Mouse (Mus musculus) intestine, embryonic 15.5 days (tissue): ENCODE data around the gene Sfxn4. TPM values are rescaled to one million over a fixed set of nuclear protein-coding genes. Genes with fewer than 3 reads are reported as not detected.
A peak's percentile ranks its signal among the peaks of the same experiment; 100 is the strongest.
"Not testable (repeated sequence)": the region's sequence is repeated elsewhere in the genome, so short reads cannot be mapped to it uniquely, and the experiment has no call there.

Experiments used
- ATAC-seq: fragments of 200-750 bp; cut with Nextera tagmentation; 2 replicates; pipeline ENCODE4 v1.8.0; 2017; ENCODE audit warnings: moderate TSS enrichment, moderate library complexity
- H3K27ac ChIP-seq: fragments of 300-500 bp; sonication (generic); 2 replicates; pipeline ENCODE4 v1.5.1; 2015; ENCODE audit warnings: mild to moderate bottlenecking, inconsistent platforms
- H3K27me3 ChIP-seq: fragments of 300-500 bp; sonication (generic); replicated peaks from 2 replicates; pipeline ENCODE4 v1.6.1; 2015; ENCODE audit warnings: inconsistent platforms
- H3K36me3 ChIP-seq: fragments of 300-500 bp; sonication (generic); 2 replicates; pipeline ENCODE4 v1.6.1; 2015; ENCODE audit warnings: inconsistent platforms
- H3K4me1 ChIP-seq: fragments of 300-500 bp; sonication (generic); replicated peaks from 2 replicates; pipeline ENCODE4 v1.6.1; 2015; ENCODE audit warnings: inconsistent platforms
- H3K4me2 ChIP-seq: fragments of 300-500 bp; sonication (generic); replicated peaks from 2 replicates; pipeline ENCODE4 v1.6.1; 2015; ENCODE audit warnings: mild to moderate bottlenecking, inconsistent platforms
- H3K4me3 ChIP-seq: fragments of 300-500 bp; sonication (generic); replicated peaks from 2 replicates; pipeline ENCODE4 v1.5.1; 2015; ENCODE audit warnings: inconsistent platforms
- H3K9ac ChIP-seq: fragments of 300-500 bp; sonication (generic); 2 replicates; pipeline ENCODE4 v1.6.1; 2015; ENCODE audit warnings: inconsistent platforms
- H3K9me3 ChIP-seq: fragments of 300-500 bp; sonication (generic); 2 replicates; pipeline ENCODE4 v1.6.1; 2016; ENCODE audit warnings: inconsistent platforms
- WGBS: fragments of 180-500 bp; shearing (Covaris S2); methylation state at CpG from one replicate; pipeline ENCODE4 v1.1.7; 2015; 5-methylcytosine and 5-hydroxymethylcytosine counted together
- polyA plus RNA-seq: library from polyadenylated mRNA; unstranded; fragments of >200 nt; fragmentation: Nextera tagmentation; extraction: Ambion mirVana; gene quantifications from 2 replicates; pipeline ENCODE4 v1.2.1, GENCODE M21; 2015

Gene Sfxn4
- polyA plus RNA-seq, 1 experiment from 2014 or later: 5.0 TPM

DNA sequence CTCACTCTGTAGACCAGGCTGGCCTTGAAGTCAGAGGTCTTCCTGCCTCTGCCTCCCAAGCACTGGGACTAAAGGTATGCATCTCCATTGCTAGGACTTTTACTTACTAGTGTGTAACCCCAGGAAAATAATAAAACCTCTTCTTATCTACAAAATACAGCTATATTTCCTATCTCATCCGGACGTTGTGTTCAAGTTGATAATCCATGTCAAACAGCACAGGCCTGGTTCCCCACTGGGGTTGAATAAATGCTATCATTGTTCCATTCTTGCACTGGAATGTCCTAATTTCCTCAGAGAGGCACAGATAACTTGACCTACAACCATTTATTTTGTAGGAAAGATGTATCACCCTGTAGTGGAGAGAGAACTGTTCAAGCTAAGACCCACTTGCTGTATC, 26.4 kb upstream of the Sfxn4 start:
- Histone ChIP-seq H3K4me1 (no peaks in the 10 kb centered on the region; the same call in 1 of the 2 replicates), H3K27me3 (no peaks in the 10 kb centered on the region), H3K36me3 (no peaks in the 10 kb centered on the region), H3K9me3 (no peaks in the 10 kb centered on the region), H3K9ac (no peak overlapping the region), H3K4me3 (no peak overlapping the region), H3K4me2 (no peak overlapping the region), H3K27ac (no peak overlapping the region)
- WGBS: 74% methylated on average over 2 of the region's 2 CpGs
- no peak for ATAC-seq

- H3K9ac ChIP-seq: no peak overlapping the region
- no peaks in the 10 kb centered on the region for H3K9me3 ChIP-seq
- H3K27ac ChIP-seq: no peak overlapping the region
- no peak overlapping the region for H3K4me2 ChIP-seq
- H3K27me3 ChIP-seq: no peaks in the 10 kb centered on the region
- no peaks in the 10 kb centered on the region for H3K4me1 ChIP-seq
- WGBS: 10% methylated on average over 3 of the region's 3 CpGs
- H3K36me3 ChIP-seq: no peaks in the 10 kb centered on the region
- ATAC-seq: peak; percentile 51; the same call in 1 of the 2 replicates
- no peak overlapping the region for H3K4me3 ChIP-seq
These were observed 21.9 kb upstream of the Sfxn4 start for GRCm38 (mm10) chr19:60883129-60883528.

- Histone ChIP-seq H3K4me1 (no peaks in the 10 kb centered on the region), H3K27ac (peak within 1 kb of the TSS; percentile 79)
- peak; percentile 99 for ATAC-seq
These were observed 12.9 kb upstream of the Sfxn4 start, which contains the start of gene Prdx3 for GRCm38 (mm10) chr19:60874064-60874694. Gene Prdx3, minus strand, starts transcription at chr19:60874556.

GRCm38 (mm10) chr19:60873501-60873900, 12.2 kb upstream of the Sfxn4 start:
- WGBS: 9% methylated on average over 4 of the region's 4 CpGs
- Histone ChIP-seq H3K27ac (peak overlapping the region; percentile 79), H3K4me2 (peak overlapping the region; percentile 68), H3K4me3 (peak overlapping the region; percentile 62), H3K9me3 (no peaks in the 10 kb centered on the region), H3K27me3 (no peaks in the 10 kb centered on the region), H3K9ac (no peak overlapping the region), H3K36me3 (peaks cover 3% of the 10 kb centered on the region; the same call in 1 of the 2 replicates), H3K4me1 (no peaks in the 10 kb centered on the region)
- ATAC-seq: peak; percentile 3; the same call in 1 of the 2 replicates

More at GRCm38 (mm10) chr19:60874064-60874694, 12.9 kb upstream of the Sfxn4 start, which contains the start of gene Prdx3:
- Histone ChIP-seq H3K9ac (peak within 1 kb of the TSS; percentile 61), H3K27me3 (no peaks in the 10 kb centered on the region), H3K4me2 (peak within 1 kb of the TSS; percentile 68), H3K4me3 (peak within 1 kb of the TSS; percentile 62), H3K36me3 (peaks cover 3% of the 10 kb centered on the region; the same call in 1 of the 2 replicates), H3K9me3 (no peaks in the 10 kb centered on the region)
- under 1% methylated on average over 28 of the region's 28 CpGs for WGBS

DNA sequence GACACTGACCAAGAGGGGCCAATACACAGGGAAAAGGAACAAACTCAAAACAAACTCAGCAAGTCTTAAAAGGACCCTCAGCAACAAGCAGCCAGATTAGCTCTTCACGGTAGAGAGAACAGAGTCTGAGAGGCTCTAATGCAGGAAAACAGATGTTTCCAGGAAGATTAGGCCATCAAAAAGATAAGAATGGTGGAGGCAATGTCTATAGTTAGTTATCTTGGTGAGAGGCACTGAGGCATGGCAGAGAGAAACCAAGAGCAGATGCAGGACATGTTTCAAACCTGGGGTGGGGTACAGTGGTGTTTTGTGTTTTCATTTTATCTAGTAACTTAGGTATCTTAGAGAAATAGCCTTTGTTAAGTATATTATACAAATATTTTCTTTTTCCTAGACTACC, 11.0 kb upstream of the Sfxn4 start:
- no peak overlapping the region for H3K4me2 ChIP-seq
- peaks cover 5% of the 10 kb centered on the region; the same call in 1 of the 2 replicates for H3K36me3 ChIP-seq
- no peak for ATAC-seq
- H3K9ac ChIP-seq: no peak overlapping the region
- 66% methylated on average over 1 of the region's 1 CpGs for WGBS
- no peaks in the 10 kb centered on the region for H3K4me1 ChIP-seq
- H3K4me3 ChIP-seq: no peak overlapping the region
- H3K27me3 ChIP-seq: no peaks in the 10 kb centered on the region
- H3K27ac ChIP-seq: no peak overlapping the region
- H3K9me3 ChIP-seq: no peaks in the 10 kb centered on the region

GRCm38 (mm10) chr19:60871366-60871765, 10.1 kb upstream of the Sfxn4 start:
- no peaks in the 10 kb centered on the region for H3K4me1 ChIP-seq
- no peak overlapping the region for H3K27ac ChIP-seq
- no peaks in the 10 kb centered on the region for H3K27me3 ChIP-seq
- H3K4me2 ChIP-seq: no peak overlapping the region
- WGBS: 90% methylated on average over 5 of the region's 5 CpGs
- no peaks in the 10 kb centered on the region for H3K9me3 ChIP-seq
- peaks cover 5% of the 10 kb centered on the region; the same call in 1 of the 2 replicates for H3K36me3 ChIP-seq
- no peak overlapping the region for H3K4me3 ChIP-seq
- H3K9ac ChIP-seq: no peak overlapping the region
- no peak for ATAC-seq

- Histone ChIP-seq H3K36me3 (peaks cover 5% of the 10 kb centered on the region; the same call in 1 of the 2 replicates), H3K9me3 (no peaks in the 10 kb centered on the region), H3K27me3 (no peaks in the 10 kb centered on the region), H3K9ac (no peak overlapping the region), H3K4me3 (no peak overlapping the region), H3K27ac (no peak overlapping the region), H3K4me1 (no peaks in the 10 kb centered on the region), H3K4me2 (no peak overlapping the region)
- no peak for ATAC-seq
- WGBS: 94% methylated on average over 1 of the region's 1 CpGs
These were observed 9.2 kb upstream of the Sfxn4 start for GRCm38 (mm10) chr19:60870489-60870888.

- H3K4me3 ChIP-seq, H3K9me3 ChIP-seq, H3K9ac ChIP-seq, H3K4me2 ChIP-seq, H3K27me3 ChIP-seq, H3K27ac ChIP-seq, H3K4me1 ChIP-seq, ATAC-seq: not testable (repeated sequence)
- WGBS: 95% methylated on average over 4 of the region's 4 CpGs
- peaks cover 16% of the 10 kb centered on the region; the same call in 1 of the 2 replicates for H3K36me3 ChIP-seq
These were observed 4.9 kb upstream of the Sfxn4 start for GRCm38 (mm10) chr19:60866169-60866568.

GRCm38 (mm10) chr19:60845731-60846130, 15.5 kb downstream of the Sfxn4 start:
- ATAC-seq: no peak
- Histone ChIP-seq H3K4me1 (no peaks in the 10 kb centered on the region), H3K9me3 (no peaks in the 10 kb centered on the region)

DNA sequence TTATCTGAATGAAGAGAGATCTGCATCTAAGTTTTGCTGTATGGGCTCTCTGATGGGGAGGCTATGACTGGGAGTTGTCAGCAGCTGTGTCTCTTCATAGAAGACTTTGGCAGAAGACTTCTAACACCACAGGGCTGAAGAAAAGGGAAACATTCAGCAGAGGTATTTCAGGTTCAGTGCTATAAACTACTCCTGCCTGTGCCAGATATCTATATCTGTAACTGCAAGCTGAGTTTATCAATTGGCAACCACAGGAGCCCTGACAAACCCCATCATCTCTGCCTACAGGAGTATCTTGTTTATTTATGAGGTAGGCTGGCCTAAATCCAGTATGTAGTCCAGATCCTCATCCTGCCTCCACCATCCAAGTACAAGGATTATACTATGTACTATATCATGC, 18.0 kb downstream of the Sfxn4 start:
- Histone ChIP-seq H3K4me3 (no peak overlapping the region), H3K4me2 (no peak overlapping the region), H3K36me3 (no peaks in the 10 kb centered on the region), H3K27me3 (no peaks in the 10 kb centered on the region), H3K9ac (no peak overlapping the region), H3K4me1 (no peaks in the 10 kb centered on the region), H3K9me3 (no peaks in the 10 kb centered on the region), H3K27ac (no peak overlapping the region)
- ATAC-seq: no peak

More at GRCm38 (mm10) chr19:60845731-60846130, 15.5 kb downstream of the Sfxn4 start:
- Histone ChIP-seq H3K4me3 (no peak overlapping the region), H3K27ac (no peak overlapping the region), H3K36me3 (no peaks in the 10 kb centered on the region), H3K4me2 (no peak overlapping the region), H3K27me3 (no peaks in the 10 kb centered on the region), H3K9ac (no peak overlapping the region)

GRCm38 (mm10) chr19:60837747-60838146, 23.5 kb downstream of the Sfxn4 start:
- no peaks in the 10 kb centered on the region for H3K27me3 ChIP-seq
- H3K4me1 ChIP-seq: no peaks in the 10 kb centered on the region
- H3K9ac ChIP-seq: no peak overlapping the region
- ATAC-seq: no peak
- 67% methylated on average over 1 of the region's 1 CpGs for WGBS
- H3K9me3 ChIP-seq: no peaks in the 10 kb centered on the region
- no peak overlapping the region for H3K27ac ChIP-seq
- H3K36me3 ChIP-seq: peaks cover 12% of the 10 kb centered on the region
- no peak overlapping the region for H3K4me3 ChIP-seq
- no peak overlapping the region for H3K4me2 ChIP-seq

DNA sequence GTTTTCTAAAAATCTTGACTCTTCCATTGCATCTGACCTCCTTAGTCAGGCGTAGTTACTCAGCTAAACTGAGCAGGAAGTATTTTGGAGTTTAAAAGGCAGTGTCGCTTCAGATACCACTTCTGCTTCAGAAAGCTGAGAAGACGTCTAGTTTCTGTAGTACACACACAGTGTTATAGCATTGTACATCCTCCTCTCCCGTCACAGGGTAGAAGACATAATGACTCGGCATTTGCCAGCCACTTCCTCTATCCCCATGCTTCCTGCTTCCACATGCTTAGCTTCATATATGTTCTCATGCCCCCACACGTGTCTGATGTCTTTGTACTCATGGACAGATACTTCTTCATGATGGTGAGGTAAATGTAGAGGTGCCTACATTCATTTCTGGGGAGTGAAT, 42.6 kb downstream of the Sfxn4 start:
- WGBS: 87% methylated on average over 6 of the region's 6 CpGs
- Histone ChIP-seq H3K4me3 (no peak overlapping the region), H3K9me3 (no peaks in the 10 kb centered on the region), H3K27me3 (no peaks in the 10 kb centered on the region), H3K4me2 (no peak overlapping the region), H3K9ac (no peak overlapping the region), H3K27ac (no peak overlapping the region), H3K4me1 (no peaks in the 10 kb centered on the region), H3K36me3 (peaks cover 15% of the 10 kb centered on the region)
- no peak for ATAC-seq

GRCm38 (mm10) chr19:60813133-60813532, 48.1 kb downstream of the Sfxn4 start:
- 95% methylated on average over 6 of the region's 6 CpGs for WGBS
- H3K9ac ChIP-seq: no peak overlapping the region
- no peaks in the 10 kb centered on the region for H3K9me3 ChIP-seq
- H3K4me3 ChIP-seq: no peak overlapping the region
- no peak overlapping the region for H3K4me2 ChIP-seq
- no peaks in the 10 kb centered on the region for H3K36me3 ChIP-seq
- no peak for ATAC-seq
- no peak overlapping the region for H3K27ac ChIP-seq
- 0 out of 2 replicates have a peak, but pooled peaks cover 4% of the 10 kb centered on the region for H3K4me1 ChIP-seq
- H3K27me3 ChIP-seq: no peaks in the 10 kb centered on the region
